Mouse (Mus musculus): Measurements from ENCODE around the gene Idi1.

Idi1 gene

GRCm38 (mm10) chr13:8885445-8886184 is at the start of gene Idi1:
Idi1 (plus strand) TSS chr13:8885501.
- in situ Hi-C loops (cut with MboI, MseI), result loop anchor here (5.0 kb wide), 1 partner anchor 92 kb away; no protein-coding TSS in a partner anchor

GRCm38 (mm10) chr13:8838394-8838793 is 46.9 kb upstream of the Idi1 start:
- in situ Hi-C loops (cut with MboI, MseI), result no loop called here

DNA sequence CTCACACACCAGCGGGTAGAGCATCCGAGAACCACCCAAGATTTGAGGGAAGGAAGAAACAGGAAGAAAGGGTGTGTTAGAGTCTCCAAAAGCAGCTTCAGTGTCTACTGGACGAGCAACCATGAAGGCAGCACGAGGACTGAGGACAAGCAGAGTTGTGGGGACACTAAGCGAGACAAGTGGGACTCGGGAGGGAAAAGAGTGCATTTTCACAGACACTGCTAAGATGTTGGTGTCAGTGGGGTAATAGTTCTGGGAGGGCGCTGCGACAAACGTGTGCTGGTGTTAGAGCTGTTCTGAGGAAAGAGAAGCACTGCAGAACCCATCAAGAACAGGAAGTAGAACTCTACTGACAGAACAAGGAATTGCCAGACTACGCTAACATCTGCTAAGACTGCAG is 46.2 kb upstream of the Idi1 start:
- in situ Hi-C loops (cut with MboI, MseI), result no loop called here

- in situ Hi-C loops (cut with MboI, MseI), result loop anchor here (5.0 kb wide), 1 partner anchor 142 kb away; no protein-coding TSS in a partner anchor
Measured at GRCm38 (mm10) chr13:8839937-8840336, 45.4 kb upstream of the Idi1 start.

GRCm38 (mm10) chr13:8840941-8841340 is 44.4 kb upstream of the Idi1 start:
- in situ Hi-C loops (cut with MboI, MseI), result loop anchor here (5.0 kb wide), 1 partner anchor 141 kb away; no protein-coding TSS in a partner anchor

DNA sequence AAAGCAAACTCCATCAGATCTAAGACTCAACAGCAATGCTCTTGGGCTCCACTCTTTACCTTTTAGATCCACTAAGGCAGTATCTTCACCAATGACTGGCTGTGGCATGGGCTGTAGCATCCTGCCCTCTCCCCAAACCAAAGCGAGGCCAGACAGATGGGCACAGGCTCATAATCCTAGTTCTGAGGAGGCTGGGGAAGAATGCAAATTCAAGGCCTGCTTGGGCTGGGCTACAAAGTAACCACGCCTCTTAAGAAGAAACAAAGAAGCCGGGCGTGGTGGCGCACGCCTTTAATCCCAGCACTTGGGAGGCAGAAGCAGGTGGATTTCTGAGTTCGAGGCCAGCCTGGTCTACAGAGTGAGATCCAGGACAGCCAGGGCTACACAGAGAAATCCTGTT is 43.5 kb upstream of the Idi1 start:
- in situ Hi-C loops (cut with MboI, MseI), result loop anchor here (5.0 kb wide), 1 partner anchor 140 kb away; no protein-coding TSS in a partner anchor

GRCm38 (mm10) chr13:8842273-8842672 is 43.0 kb upstream of the Idi1 start:
- in situ Hi-C loops (cut with MboI, MseI), result loop anchor here (5.0 kb wide), 1 partner anchor 140 kb away; no protein-coding TSS in a partner anchor

GRCm38 (mm10) chr13:8847702-8848101 is 37.6 kb upstream of the Idi1 start:
- in situ Hi-C loops (cut with MboI, MseI), result no loop called here

DNA sequence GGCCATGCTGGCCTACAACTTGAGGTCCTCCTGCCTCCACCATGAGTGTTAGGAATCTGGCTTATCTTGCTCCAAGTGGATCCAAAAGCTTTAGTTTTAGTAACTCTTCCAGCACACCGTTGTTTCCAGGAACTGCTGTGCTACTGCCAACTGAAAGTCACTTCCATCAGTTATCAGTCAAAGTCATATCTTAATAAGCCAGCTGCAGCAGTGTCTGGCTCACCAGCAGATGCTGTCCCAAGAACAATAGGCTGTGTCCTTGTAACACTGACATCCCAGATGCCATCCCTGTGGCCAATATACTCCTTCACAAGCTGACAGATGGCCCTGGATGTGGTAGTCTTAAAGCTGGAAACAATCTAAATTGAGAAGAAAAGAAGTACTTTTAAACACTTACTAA is 36.0 kb upstream of the Idi1 start:
- in situ Hi-C loops (cut with MboI, MseI), result no loop called here

- in situ Hi-C loops (cut with MboI, MseI), result no loop called here
Measured at GRCm38 (mm10) chr13:8853424-8853823, 31.9 kb upstream of the Idi1 start.

GRCm38 (mm10) chr13:8854769-8855168 is 30.5 kb upstream of the Idi1 start:
- in situ Hi-C loops (cut with MboI, MseI), result no loop called here

- in situ Hi-C loops (cut with MboI, MseI), result no loop called here
Measured at GRCm38 (mm10) chr13:8858453-8858852, 26.8 kb upstream of the Idi1 start.

GRCm38 (mm10) chr13:8860861-8861260 is 24.4 kb upstream of the Idi1 start:
- in situ Hi-C loops (cut with MboI, MseI), result no loop called here

- in situ Hi-C loops (cut with MboI, MseI), result no loop called here
Measured at GRCm38 (mm10) chr13:8864990-8865389, 20.3 kb upstream of the Idi1 start.

DNA sequence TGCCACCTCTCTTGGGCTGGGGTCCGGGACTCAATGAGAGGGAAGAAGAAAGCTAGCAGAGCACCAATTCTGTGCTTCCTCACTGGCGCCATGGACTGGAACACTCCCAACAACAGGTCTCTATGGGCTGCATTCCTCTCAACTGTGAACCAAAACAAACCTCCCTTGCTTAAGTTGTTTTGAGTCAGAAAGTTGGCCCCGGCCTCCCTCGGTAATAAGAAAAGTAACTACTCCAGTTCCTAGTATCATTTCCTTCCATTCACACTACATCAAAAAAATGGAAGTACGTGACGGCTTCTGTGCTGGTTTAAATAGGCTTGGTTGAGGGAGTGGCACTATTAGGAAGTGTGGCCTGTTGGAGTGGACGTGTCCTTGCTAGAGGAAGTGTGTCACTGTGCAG is 18.7 kb upstream of the Idi1 start:
- in situ Hi-C loops (cut with MboI, MseI), result no loop called here

GRCm38 (mm10) chr13:8869578-8870157 is 15.6 kb upstream of the Idi1 start:
- in situ Hi-C loops (cut with MboI, MseI), result loop anchor here (10.0 kb wide), 1 partner anchor 245 kb away; no protein-coding TSS in a partner anchor

DNA sequence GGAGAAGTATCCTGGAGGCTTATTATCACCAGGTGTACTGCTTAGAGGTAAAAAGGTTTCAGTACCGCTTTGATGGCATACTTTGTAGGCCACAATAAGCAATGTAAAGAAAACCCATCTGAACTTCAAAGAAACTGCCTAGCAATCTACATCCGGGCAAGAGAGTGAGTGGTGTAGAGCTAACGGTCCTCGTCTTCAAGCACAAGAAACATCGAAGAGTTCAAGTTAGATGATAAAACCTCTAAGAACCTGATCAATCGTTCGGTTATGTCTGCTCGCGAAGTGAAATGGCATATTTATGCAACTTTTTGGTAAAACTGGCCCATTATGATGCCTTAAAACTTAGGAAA is 15.2 kb upstream of the Idi1 start:
- in situ Hi-C loops (cut with MboI, MseI), result loop anchor here (10.0 kb wide), 1 partner anchor 245 kb away; no protein-coding TSS in a partner anchor

DNA sequence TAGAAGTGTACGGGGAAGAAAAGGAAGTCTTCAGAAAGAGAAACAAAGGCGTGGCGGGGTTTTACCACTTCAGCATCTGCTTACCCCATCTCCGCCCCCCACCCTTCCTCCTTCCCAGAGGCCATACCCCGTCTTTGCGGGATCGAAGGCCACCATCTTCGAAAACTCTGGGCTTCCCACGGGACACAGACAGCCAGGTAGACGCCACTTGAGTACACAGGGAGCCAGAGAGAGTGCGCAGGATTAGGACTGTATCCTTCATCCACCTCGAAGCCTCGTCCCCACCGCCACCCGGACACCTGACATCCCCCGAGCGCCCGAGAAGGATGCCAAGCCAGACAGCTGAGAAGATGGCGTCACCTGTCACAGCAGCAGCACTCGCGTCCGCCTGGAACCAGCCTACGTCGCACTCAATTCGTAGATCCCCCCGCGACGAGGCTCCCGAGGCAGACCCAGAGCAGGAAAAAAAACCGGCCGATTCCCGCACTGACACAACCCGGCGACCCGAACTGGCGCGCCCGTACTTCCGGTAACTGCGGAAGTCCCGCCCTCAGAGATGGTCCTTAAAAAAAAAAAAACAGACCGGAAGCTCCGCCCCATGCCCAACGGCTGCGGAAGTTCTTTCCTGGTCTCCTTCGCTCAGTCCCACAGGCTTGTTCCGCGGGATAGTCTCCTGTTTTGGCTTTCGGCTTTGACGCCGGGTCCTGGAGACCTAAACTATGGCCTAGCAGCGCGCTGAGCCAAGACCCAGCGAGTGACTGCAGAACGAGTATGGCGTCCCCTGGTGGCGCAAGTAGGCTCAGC is 14.6 kb upstream of the Idi1 start:
- in situ Hi-C loops (cut with MboI, MseI), result loop anchor here (10.0 kb wide), 1 partner anchor 244 kb away; no protein-coding TSS in a partner anchor

DNA sequence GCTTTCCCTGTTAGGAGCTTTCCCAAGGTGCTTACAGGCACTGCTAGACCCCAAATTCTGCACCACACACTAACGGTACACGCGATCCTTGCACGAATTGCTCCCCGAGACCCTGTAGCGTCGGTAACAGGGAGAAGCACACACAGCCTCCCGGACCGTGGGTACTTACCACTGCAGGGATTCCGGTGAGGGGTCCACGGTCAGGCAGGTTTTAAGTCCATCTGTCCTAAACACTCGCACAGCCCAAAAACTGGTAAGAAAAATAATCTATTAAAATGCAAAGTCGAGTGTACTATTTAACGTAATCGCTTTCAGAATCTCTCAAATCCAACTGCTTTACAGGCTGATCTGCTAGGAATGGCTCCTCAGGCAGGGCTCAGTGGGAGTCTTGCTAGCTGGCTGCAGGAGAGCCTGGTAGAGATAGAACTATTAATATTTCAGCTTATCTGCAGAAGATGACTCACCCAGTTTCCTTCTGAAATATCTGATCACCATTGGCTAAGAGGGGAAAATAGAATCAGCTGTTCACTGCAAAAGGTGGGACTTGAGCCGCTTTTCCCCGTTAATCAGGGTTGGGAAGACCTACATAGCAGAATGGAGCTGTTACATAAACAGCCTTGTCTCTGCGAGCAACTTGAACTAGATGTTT is 13.9 kb upstream of the Idi1 start, which contains the start of gene Wdr37:
TSS of gene Wdr37 (minus strand) at position 596 of the 649 bp plus-strand sequence.
- in situ Hi-C loops (cut with MboI, MseI), result loop anchor here (10.0 kb wide), 1 partner anchor 243 kb away; no protein-coding TSS in a partner anchor

DNA sequence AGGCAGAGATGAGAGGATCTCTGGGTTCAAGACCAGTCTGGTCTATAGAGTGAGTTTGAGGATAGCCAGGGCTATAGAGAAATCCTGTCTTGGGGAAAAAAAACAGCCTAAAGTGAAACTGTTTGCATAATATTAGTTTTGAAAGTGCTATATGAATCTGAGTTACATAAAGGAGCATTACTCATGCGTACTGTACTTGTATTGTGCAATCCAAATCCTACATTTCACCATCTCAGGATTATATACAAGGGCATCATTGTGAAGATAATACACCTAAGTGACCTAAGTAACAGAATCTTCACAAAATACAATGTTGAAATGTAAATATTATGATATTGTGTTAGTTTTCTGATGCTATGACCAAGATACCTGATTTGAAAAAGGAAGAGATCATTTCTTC is 11.5 kb upstream of the Idi1 start:
- in situ Hi-C loops (cut with MboI, MseI), result loop anchor here (10.0 kb wide), 1 partner anchor 241 kb away; no protein-coding TSS in a partner anchor

DNA sequence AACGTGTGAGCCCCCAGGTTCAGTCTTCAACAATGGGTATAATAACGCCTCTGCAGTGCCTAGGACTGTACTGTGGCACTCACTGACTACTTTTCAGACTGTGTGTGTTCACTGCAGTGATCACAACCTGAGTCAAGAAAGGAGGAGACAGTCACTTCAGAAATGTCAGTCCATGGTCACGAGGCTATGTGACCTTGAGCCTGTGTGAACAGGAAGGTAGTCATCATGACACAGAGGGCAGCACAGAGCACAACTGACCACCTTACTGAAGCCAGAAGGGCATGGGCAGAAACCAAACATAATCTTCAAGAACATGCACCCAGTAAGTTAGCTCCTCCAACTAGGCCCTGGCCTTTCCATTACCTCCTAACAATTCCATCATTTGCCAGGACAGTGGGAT is 3.7 kb upstream of the Idi1 start:
- in situ Hi-C loops (cut with MboI, MseI), result no loop called here

All from T-helper 1 cell (primary cell).